Mouse (Mus musculus) lung, embryonic 14.5 days (tissue): ENCODE results near the gene Nsl1. TPM values are rescaled to one million over a fixed set of nuclear protein-coding genes. Genes with fewer than 3 reads are reported as not detected.

ENCODE experiments used
- ATAC-seq: fragments of 200-750 bp; cut with Nextera tagmentation; 2 replicates; pipeline ENCODE4 v1.8.0; 2017; ENCODE audit warnings: mild to moderate bottlenecking, moderate TSS enrichment, moderate library complexity; ENCODE audit not compliant: insufficient read depth
- DNase-seq: peaks from one replicate; pipeline ENCODE4 v3.0.0-alpha.2; 2015
- H3K27ac ChIP-seq: fragments of 300-500 bp; sonication (generic); 2 replicates; pipeline ENCODE4 v1.5.1; 2014; ENCODE audit warnings: low read depth, mild to moderate bottlenecking, moderate library complexity
- H3K27me3 ChIP-seq: fragments of 300-500 bp; sonication (generic); 2 replicates; pipeline ENCODE4 v1.6.1; 2014; ENCODE audit warnings: low read length, control low read depth; ENCODE audit not compliant: insufficient read depth
- H3K36me3 ChIP-seq: fragments of 300-500 bp; sonication (generic); 2 replicates; pipeline ENCODE4 v1.6.1; 2014; ENCODE audit warnings: control low read depth; ENCODE audit not compliant: insufficient read depth
- H3K4me1 ChIP-seq: fragments of 300-500 bp; sonication (generic); 2 replicates; pipeline ENCODE4 v1.6.1; 2014; ENCODE audit warnings: antibody characterized with exemption, control low read depth; ENCODE audit not compliant: insufficient read depth
- H3K4me2 ChIP-seq: fragments of 300-500 bp; sonication (generic); 2 replicates; pipeline ENCODE4 v1.6.1; 2014; ENCODE audit warnings: mild to moderate bottlenecking
- H3K4me3 ChIP-seq: fragments of 300-500 bp; sonication (generic); 2 replicates; pipeline ENCODE4 v1.5.1; 2014; ENCODE audit warnings: low read depth, low read length
- H3K9ac ChIP-seq: fragments of 300-500 bp; sonication (generic); 2 replicates; pipeline ENCODE4 v1.6.1; 2014
- H3K9me3 ChIP-seq: fragments of 300-500 bp; sonication (generic); 2 replicates; pipeline ENCODE4 v1.6.1; 2016; ENCODE audit warnings: low read depth, low read length, control low read depth
- CTCF ChIP-seq: IDR thresholded peaks from 2 replicates; pipeline ENCODE4 v1.5.1; 2016; ENCODE audit warnings: antibody characterized with exemption, low read depth
- WGBS: fragments of 180-500 bp; shearing (Covaris S2); extraction: QIAGEN DNeasy Blood & Tissue Kit; methylation state at CpG from one replicate; pipeline ENCODE4 v1.1.7; 2014; 5-methylcytosine and 5-hydroxymethylcytosine counted together
- polyA plus RNA-seq: library from polyadenylated mRNA; unstranded; fragments of >200 nt; fragmentation: Nextera tagmentation; extraction: Ambion mirVana; gene quantifications from 2 replicates; pipeline ENCODE4 v1.2.1, GENCODE M21; 2014

Nsl1 gene
- polyA plus RNA-seq, 1 experiment from 2014 or later, result 30.1 TPM

- H3K9me3 ChIP-seq, result no peaks in the 10 kb centered on the region
- no peak overlapping the region for H3K4me3 ChIP-seq
- no peak for ATAC-seq
- no peak for TF ChIP-seq CTCF
- peaks cover 72% of the 10 kb centered on the region for H3K36me3 ChIP-seq
- no peak overlapping the region for H3K9ac ChIP-seq
- no peak overlapping the region for H3K4me2 ChIP-seq
- no peak for DNase-seq
- no peak overlapping the region for H3K27ac ChIP-seq
- H3K27me3 ChIP-seq, result no peaks in the 10 kb centered on the region
- 83% methylated on average over 8 of the region's 8 CpGs for WGBS
- no peaks in the 10 kb centered on the region for H3K4me1 ChIP-seq
Observed at GRCm38 (mm10) chr1:191083230-191083629, 20.4 kb downstream of the Nsl1 start.

GRCm38 (mm10) chr1:191084951-191085559 is 22.2 kb downstream of the Nsl1 start:
- Histone ChIP-seq H3K36me3 (peaks cover 56% of the 10 kb centered on the region), H3K4me3 (no peak overlapping the region), H3K4me1 (no peaks in the 10 kb centered on the region), H3K27ac (no peak overlapping the region), H3K9me3 (no peaks in the 10 kb centered on the region), H3K4me2 (no peak overlapping the region), H3K27me3 (no peaks in the 10 kb centered on the region), H3K9ac (no peak overlapping the region)
- no peak for ATAC-seq
- TF ChIP-seq CTCF, result peak; percentile 71
- WGBS, result 63% methylated on average over 5 of the region's 5 CpGs
- peak; percentile 79 for DNase-seq

- TF ChIP-seq CTCF, result no peak
- H3K27me3 ChIP-seq, result no peaks in the 10 kb centered on the region
- no peak overlapping the region for H3K4me2 ChIP-seq
- whole genome bisulfite sequencing, result 73% methylated on average over 12 of the region's 12 CpGs
- H3K9ac ChIP-seq, result no peak overlapping the region
- peaks cover 50% of the 10 kb centered on the region for H3K36me3 ChIP-seq
- no peak overlapping the region for H3K27ac ChIP-seq
- H3K4me1 ChIP-seq, result no peaks in the 10 kb centered on the region
- no peak for DNase-seq
- no peak overlapping the region for H3K4me3 ChIP-seq
- peak; percentile 29; the same call in 1 of the 2 replicates for ATAC-seq
- H3K9me3 ChIP-seq, result no peaks in the 10 kb centered on the region
Observed at GRCm38 (mm10) chr1:191085597-191085996, 22.8 kb downstream of the Nsl1 start.

DNA sequence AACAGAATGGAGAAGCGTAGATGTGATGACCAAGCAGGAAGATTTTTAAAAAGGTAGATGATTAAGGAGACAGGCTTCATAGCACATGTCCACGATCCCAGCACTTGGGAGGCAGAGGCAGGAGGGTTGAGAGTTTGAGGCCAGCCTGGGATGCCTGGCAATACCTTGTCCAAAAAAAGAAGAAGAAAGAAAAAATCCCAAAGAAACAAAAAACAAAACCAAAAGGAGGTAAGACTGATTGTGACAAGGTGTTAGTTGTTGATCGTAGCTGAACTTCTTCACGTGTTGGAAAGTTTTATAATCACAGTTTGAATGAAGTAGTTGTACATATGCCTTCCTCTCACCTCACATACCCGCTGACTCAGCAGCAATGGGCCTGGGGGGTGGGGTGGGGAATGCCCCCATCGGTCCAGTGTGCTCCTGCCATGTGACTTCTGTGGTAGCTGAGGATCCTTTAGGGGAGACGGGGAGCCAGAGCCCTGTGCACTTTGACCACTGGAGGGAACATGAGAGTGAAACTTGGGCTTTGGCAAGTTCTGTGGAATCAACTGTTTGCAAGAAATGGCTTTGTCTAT is 23.6 kb downstream of the Nsl1 start:
- Histone ChIP-seq H3K9me3 (no peaks in the 10 kb centered on the region), H3K4me3 (no peak overlapping the region), H3K9ac (no peak overlapping the region), H3K4me1 (no peaks in the 10 kb centered on the region), H3K27me3 (no peaks in the 10 kb centered on the region), H3K4me2 (no peak overlapping the region), H3K36me3 (peaks cover 44% of the 10 kb centered on the region), H3K27ac (peak overlapping the region; percentile 54; the same call in 1 of the 2 replicates)
- DNase-seq (peak; percentile 35), ATAC-seq (no peak)
- no peak for TF ChIP-seq CTCF
- WGBS, result 80% methylated on average over 7 of the region's 7 CpGs

DNA sequence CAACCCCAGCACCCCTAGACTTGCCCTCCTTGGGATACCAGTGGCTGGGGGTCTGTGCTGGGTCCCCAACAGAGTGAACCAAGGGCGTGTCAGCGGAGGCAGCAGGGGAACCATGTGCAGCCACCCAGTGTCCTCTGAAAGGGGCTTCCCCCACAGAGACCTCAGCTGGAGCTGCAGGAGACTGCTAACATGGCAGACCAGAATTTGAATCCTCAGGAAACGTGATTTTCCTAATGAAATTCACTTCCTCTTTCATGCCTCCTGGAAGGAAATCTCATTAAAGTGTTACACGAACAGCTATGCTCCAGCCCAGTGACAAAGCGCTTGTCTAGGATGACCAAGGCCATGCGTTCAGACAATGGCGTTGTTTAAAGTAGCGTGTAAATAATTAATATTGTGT is 24.1 kb downstream of the Nsl1 start:
- no peaks in the 10 kb centered on the region for H3K27me3 ChIP-seq
- H3K27ac ChIP-seq, result peak overlapping the region; percentile 54; the same call in 1 of the 2 replicates
- H3K4me1 ChIP-seq, result no peaks in the 10 kb centered on the region
- H3K9me3 ChIP-seq, result no peaks in the 10 kb centered on the region
- no peak for TF ChIP-seq CTCF
- H3K9ac ChIP-seq, result no peak overlapping the region
- ATAC-seq, result no peak; the same call in 1 of the 2 replicates
- H3K36me3 ChIP-seq, result peaks cover 38% of the 10 kb centered on the region
- no peak overlapping the region for H3K4me2 ChIP-seq
- WGBS, result 67% methylated on average over 8 of the region's 8 CpGs
- H3K4me3 ChIP-seq, result no peak overlapping the region
- DNase-seq, result peak; percentile 52

- Histone ChIP-seq H3K36me3 (peaks cover 28% of the 10 kb centered on the region), H3K9me3 (no peaks in the 10 kb centered on the region), H3K27me3 (no peaks in the 10 kb centered on the region), H3K4me1 (0 out of 2 replicates have a peak, but pooled peaks cover 5% of the 10 kb centered on the region), H3K4me3 (no peak overlapping the region), H3K4me2 (no peak overlapping the region), H3K9ac (no peak overlapping the region), H3K27ac (peak overlapping the region; percentile 42; the same call in 1 of the 2 replicates)
- 71% methylated on average over 5 of the region's 5 CpGs for WGBS
- DNase-seq (no peak), ATAC-seq (no peak)
- no peak for TF ChIP-seq CTCF
Observed at GRCm38 (mm10) chr1:191087955-191088354, 25.1 kb downstream of the Nsl1 start.

DNA sequence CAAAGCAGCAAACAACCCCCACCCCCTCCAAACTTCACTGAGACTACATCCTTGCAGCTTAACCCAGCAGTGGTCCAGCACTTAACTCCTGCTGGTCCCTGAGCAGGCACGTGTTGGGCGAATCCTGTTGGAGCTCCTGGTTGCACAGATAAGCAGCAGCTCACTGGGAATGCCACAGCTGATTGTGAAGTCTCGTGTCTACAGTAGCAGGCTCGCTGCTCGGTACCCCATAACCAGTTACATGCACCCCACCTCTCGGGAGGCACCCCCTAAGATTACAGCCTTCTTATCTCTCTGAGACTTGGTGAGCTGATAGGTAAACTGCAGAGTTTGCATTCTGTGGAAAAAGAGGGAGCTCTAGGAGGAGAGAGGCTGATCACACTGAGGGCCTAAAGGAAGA is 26.5 kb downstream of the Nsl1 start:
- Histone ChIP-seq H3K36me3 (peaks cover 16% of the 10 kb centered on the region; the same call in 1 of the 2 replicates), H3K9ac (no peak overlapping the region), H3K9me3 (no peaks in the 10 kb centered on the region), H3K27ac (no peak overlapping the region), H3K4me3 (no peak overlapping the region), H3K4me1 (0 out of 2 replicates have a peak, but pooled peaks cover 5% of the 10 kb centered on the region), H3K4me2 (no peak overlapping the region), H3K27me3 (no peaks in the 10 kb centered on the region)
- 46% methylated on average over 6 of the region's 6 CpGs for WGBS
- DNase-seq (no peak), ATAC-seq (no peak)
- no peak for TF ChIP-seq CTCF
